Mouse (Mus musculus): ENCODE data around the gene Rab5c. TPM values are rescaled to one million over a fixed set of nuclear protein-coding genes. Genes with fewer than 3 reads are reported as not detected.

The Rab5c gene
- polyA plus RNA-seq, 1 experiment from 2014 or later: 13.0 TPM

GRCm38 (mm10) chr11:100719893-100720292, 18.1 kb downstream of the Rab5c start:
- Histone ChIP-seq H3K4me3 (no peak overlapping the region), H3K4me1 (replicated peaks) (peaks cover 56% of the 10 kb centered on the region), H3K9me3 (replicated peaks) (no peaks in the 10 kb centered on the region), H3K27me3 (no peaks in the 10 kb centered on the region), H3K4me2 (no peak overlapping the region), H3K9ac (no peak overlapping the region), H3K27ac (peak overlapping the region; percentile 82), H3K36me3 (peaks cover 44% of the 10 kb centered on the region)
- WGBS: 76% methylated on average over 11 of the region's 11 CpGs
- no peak for ATAC-seq (replicated peaks; ENCODE audit: insufficient number of reproducible peaks, insufficient read depth, low FRiP score, low read depth)

- Histone ChIP-seq H3K4me2 (no peak overlapping the region), H3K4me1 (replicated peaks) (peaks cover 54% of the 10 kb centered on the region), H3K9ac (no peak overlapping the region), H3K27ac (no peak overlapping the region; the same call in 1 of the 2 replicates), H3K27me3 (no peaks in the 10 kb centered on the region), H3K36me3 (peaks cover 46% of the 10 kb centered on the region), H3K9me3 (replicated peaks) (no peaks in the 10 kb centered on the region), H3K4me3 (no peak overlapping the region)
- WGBS: 66% methylated on average over 3 of the region's 3 CpGs
- no peak for ATAC-seq (replicated peaks; ENCODE audit: insufficient number of reproducible peaks, insufficient read depth, low FRiP score, low read depth)
Observed at GRCm38 (mm10) chr11:100719312-100719711, 18.7 kb downstream of the Rab5c start.

GRCm38 (mm10) chr11:100718866-100719265, 19.1 kb downstream of the Rab5c start:
- no peak for ATAC-seq (replicated peaks; ENCODE audit: insufficient number of reproducible peaks, insufficient read depth, low FRiP score, low read depth)
- Histone ChIP-seq H3K27me3 (no peaks in the 10 kb centered on the region), H3K36me3 (peaks cover 46% of the 10 kb centered on the region), H3K27ac (no peak overlapping the region), H3K4me2 (no peak overlapping the region), H3K4me3 (no peak overlapping the region), H3K4me1 (replicated peaks) (peaks cover 56% of the 10 kb centered on the region), H3K9me3 (replicated peaks) (no peaks in the 10 kb centered on the region), H3K9ac (no peak overlapping the region)
- WGBS: 87% methylated on average over 4 of the region's 4 CpGs

GRCm38 (mm10) chr11:100718462-100718861, 19.6 kb downstream of the Rab5c start:
- ATAC-seq (replicated peaks; ENCODE audit: insufficient number of reproducible peaks, insufficient read depth, low FRiP score, low read depth): no peak
- Histone ChIP-seq H3K27ac (no peak overlapping the region), H3K4me3 (no peak overlapping the region), H3K4me2 (no peak overlapping the region), H3K4me1 (replicated peaks) (peaks cover 60% of the 10 kb centered on the region), H3K9me3 (replicated peaks) (no peaks in the 10 kb centered on the region), H3K27me3 (no peaks in the 10 kb centered on the region), H3K36me3 (peaks cover 46% of the 10 kb centered on the region), H3K9ac (no peak overlapping the region)
- 94% methylated on average over 7 of the region's 7 CpGs for WGBS

GRCm38 (mm10) chr11:100716649-100717048, 21.4 kb downstream of the Rab5c start:
- H3K27ac ChIP-seq: no peak overlapping the region
- peaks cover 55% of the 10 kb centered on the region for H3K4me1 ChIP-seq (replicated peaks)
- ATAC-seq (replicated peaks; ENCODE audit: insufficient number of reproducible peaks, insufficient read depth, low FRiP score, low read depth): no peak
- H3K9me3 ChIP-seq (replicated peaks): no peaks in the 10 kb centered on the region
- no peak overlapping the region for H3K9ac ChIP-seq
- H3K27me3 ChIP-seq: no peaks in the 10 kb centered on the region
- H3K4me3 ChIP-seq: no peak overlapping the region
- H3K36me3 ChIP-seq: peaks cover 46% of the 10 kb centered on the region
- H3K4me2 ChIP-seq: no peak overlapping the region
- WGBS: 78% methylated on average over 3 of the region's 3 CpGs

- Histone ChIP-seq H3K4me2 (no peak overlapping the region), H3K27me3 (no peaks in the 10 kb centered on the region), H3K4me1 (replicated peaks) (peaks cover 46% of the 10 kb centered on the region), H3K36me3 (peaks cover 55% of the 10 kb centered on the region), H3K4me3 (no peak overlapping the region), H3K9ac (no peak overlapping the region), H3K9me3 (replicated peaks) (no peaks in the 10 kb centered on the region), H3K27ac (no peak overlapping the region)
- no peak for ATAC-seq (replicated peaks; ENCODE audit: insufficient number of reproducible peaks, insufficient read depth, low FRiP score, low read depth)
- 92% methylated on average over 6 of the region's 6 CpGs for WGBS
Observed at GRCm38 (mm10) chr11:100714948-100715347, 23.1 kb downstream of the Rab5c start.

- peaks cover 57% of the 10 kb centered on the region for H3K36me3 ChIP-seq
- peak overlapping the region; percentile 36; the same call in 1 of the 2 replicates for H3K4me3 ChIP-seq
- WGBS: 48% methylated on average over 6 of the region's 6 CpGs
- ATAC-seq (replicated peaks; ENCODE audit: insufficient number of reproducible peaks, insufficient read depth, low FRiP score, low read depth): no peak
- H3K9ac ChIP-seq: no peak overlapping the region
- H3K4me1 ChIP-seq (replicated peaks): peaks cover 42% of the 10 kb centered on the region
- peak overlapping the region; percentile 65 for H3K4me2 ChIP-seq
- H3K27ac ChIP-seq: peak overlapping the region; percentile 79
- no peaks in the 10 kb centered on the region for H3K9me3 ChIP-seq (replicated peaks)
- H3K27me3 ChIP-seq: no peaks in the 10 kb centered on the region
Observed at GRCm38 (mm10) chr11:100714534-100714915, 23.5 kb downstream of the Rab5c start.

GRCm38 (mm10) chr11:100713735-100714533, 24.1 kb downstream of the Rab5c start, which contains the start of gene Hspb9:
Gene Hspb9 (plus strand): TSS chr11:100713850.
- Histone ChIP-seq H3K4me3 (peak within 1 kb of the TSS; percentile 36), H3K4me1 (replicated peaks) (peaks cover 37% of the 10 kb centered on the region), H3K27ac (peak within 1 kb of the TSS; percentile 79), H3K36me3 (peaks cover 60% of the 10 kb centered on the region), H3K9me3 (replicated peaks) (no peaks in the 10 kb centered on the region), H3K9ac (peak within 1 kb of the TSS; percentile 47), H3K27me3 (no peaks in the 10 kb centered on the region), H3K4me2 (peak within 1 kb of the TSS; percentile 79)
- ATAC-seq (replicated peaks; ENCODE audit: insufficient number of reproducible peaks, insufficient read depth, low FRiP score, low read depth): 0 out of 2 replicates have a peak, but pooled peaks have one; percentile 25
- 7% methylated on average over 38 of the region's 38 CpGs for WGBS

GRCm38 (mm10) chr11:100713174-100713573, 24.8 kb downstream of the Rab5c start:
- WGBS: 70% methylated on average over 4 of the region's 4 CpGs
- Histone ChIP-seq H3K9ac (peak overlapping the region; percentile 47; the same call in 1 of the 2 replicates), H3K36me3 (peaks cover 60% of the 10 kb centered on the region), H3K4me2 (peak overlapping the region; percentile 65), H3K4me1 (replicated peaks) (peaks cover 34% of the 10 kb centered on the region), H3K4me3 (peak overlapping the region; percentile 36), H3K27me3 (no peaks in the 10 kb centered on the region), H3K9me3 (replicated peaks) (no peaks in the 10 kb centered on the region), H3K27ac (peak overlapping the region; percentile 79)
- ATAC-seq (replicated peaks; ENCODE audit: insufficient number of reproducible peaks, insufficient read depth, low FRiP score, low read depth): no peak

GRCm38 (mm10) chr11:100711783-100712615, 26.0 kb downstream of the Rab5c start, which contains the start of gene Kat2a:
Gene Kat2a (minus strand): TSS chr11:100712465.
- WGBS: 2% methylated on average over 48 of the region's 48 CpGs
- Histone ChIP-seq H3K9me3 (replicated peaks) (no peaks in the 10 kb centered on the region), H3K27ac (peak within 1 kb of the TSS; percentile 79), H3K27me3 (no peaks in the 10 kb centered on the region), H3K36me3 (peaks cover 60% of the 10 kb centered on the region), H3K4me1 (replicated peaks) (peaks cover 34% of the 10 kb centered on the region), H3K4me2 (peak within 1 kb of the TSS; percentile 79), H3K9ac (peak within 1 kb of the TSS; percentile 91), H3K4me3 (peak within 1 kb of the TSS; percentile 89)
- peak; percentile 87 for ATAC-seq (replicated peaks; ENCODE audit: insufficient number of reproducible peaks, insufficient read depth, low FRiP score, low read depth)

- 84% methylated on average over 4 of the region's 4 CpGs for WGBS
- ATAC-seq (replicated peaks; ENCODE audit: insufficient number of reproducible peaks, insufficient read depth, low FRiP score, low read depth): no peak
- Histone ChIP-seq H3K4me2 (peak overlapping the region; percentile 79; the same call in 1 of the 2 replicates), H3K4me1 (replicated peaks) (peaks cover 34% of the 10 kb centered on the region), H3K9ac (no peak overlapping the region), H3K4me3 (peak overlapping the region; percentile 89; the same call in 1 of the 2 replicates), H3K36me3 (peaks cover 60% of the 10 kb centered on the region), H3K9me3 (replicated peaks) (no peaks in the 10 kb centered on the region), H3K27ac (no peak overlapping the region), H3K27me3 (no peaks in the 10 kb centered on the region)
Observed at GRCm38 (mm10) chr11:100710977-100711376, 27.0 kb downstream of the Rab5c start.

Data from heart, embryonic 15.5 days (tissue).